Mouse (Mus musculus) monocyte, adult 2 months (primary cell): ENCODE data around the gene Lamb3.
"Not testable (repeated sequence)": the region's sequence is repeated elsewhere in the genome, so short reads cannot be mapped to it uniquely, and the experiment has no call there.

Experiments
- DNase-seq, 2 experiments: peaks; one replicate each; pipeline ENCODE4 v3.0.0; 2022; ENCODE audit warnings: low spot score in 2 of 2, low read depth in 1 of 2

The Lamb3 gene

GRCm38 (mm10) chr1:193242863-193243262 is 35.4 kb downstream of the Lamb3 start:
- peak; percentile 29 to 42 for DNase-seq

GRCm38 (mm10) chr1:193243571-193244193 is 36.2 kb downstream of the Lamb3 start:
- DNase-seq = no peak

GRCm38 (mm10) chr1:193244235-193244634 is 36.7 kb downstream of the Lamb3 start:
- DNase-seq = no peak

- no peak for DNase-seq
Observed at GRCm38 (mm10) chr1:193250026-193250425, 42.5 kb downstream of the Lamb3 start.

GRCm38 (mm10) chr1:193251386-193251785 is 43.9 kb downstream of the Lamb3 start:
- DNase-seq = no peak

- DNase-seq = no peak
Observed at GRCm38 (mm10) chr1:193252616-193253015, 45.1 kb downstream of the Lamb3 start.

- not testable (repeated sequence) for DNase-seq
Observed at GRCm38 (mm10) chr1:193253895-193254294, 46.4 kb downstream of the Lamb3 start.

GRCm38 (mm10) chr1:193255032-193255431 is 47.5 kb downstream of the Lamb3 start:
- DNase-seq = no peak

GRCm38 (mm10) chr1:193255488-193256288 is 48.2 kb downstream of the Lamb3 start:
- no peak for DNase-seq

- no peak for DNase-seq
Observed at GRCm38 (mm10) chr1:193256289-193256577, 48.7 kb downstream of the Lamb3 start.

GRCm38 (mm10) chr1:193256621-193257098 is 49.2 kb downstream of the Lamb3 start:
- no peak for DNase-seq

- no peak for DNase-seq
Observed at GRCm38 (mm10) chr1:193259559-193259958, 52.1 kb downstream of the Lamb3 start.

GRCm38 (mm10) chr1:193261897-193262548 is 54.5 kb downstream of the Lamb3 start:
- DNase-seq = no peak

- no peak for DNase-seq
Observed at GRCm38 (mm10) chr1:193263026-193263907, 55.8 kb downstream of the Lamb3 start.

GRCm38 (mm10) chr1:193263955-193264598 is 56.6 kb downstream of the Lamb3 start, which contains the start of gene Hsd11b1:
Gene Hsd11b1, minus strand, starts transcription at chr1:193264075.
- DNase-seq = no peak

- no peak for DNase-seq
Observed at GRCm38 (mm10) chr1:193265734-193266133, 58.2 kb downstream of the Lamb3 start.

- DNase-seq = no peak
Observed at GRCm38 (mm10) chr1:193270965-193271763, 63.7 kb downstream of the Lamb3 start.

GRCm38 (mm10) chr1:193272137-193272915 is 64.8 kb downstream of the Lamb3 start:
- no peak for DNase-seq
